Mouse (Mus musculus) layer of hippocampus, adult 9-11 months (tissue): Measurements from ENCODE around the gene Golgb1.

Source experiments
- DNase-seq: peaks from one replicate; pipeline ENCODE4 v3.0.0; 2022

The Golgb1 gene

GRCm38 (mm10) chr16:36921067-36921613, 46.2 kb downstream of the Golgb1 start:
- no peak for DNase-seq

DNA sequence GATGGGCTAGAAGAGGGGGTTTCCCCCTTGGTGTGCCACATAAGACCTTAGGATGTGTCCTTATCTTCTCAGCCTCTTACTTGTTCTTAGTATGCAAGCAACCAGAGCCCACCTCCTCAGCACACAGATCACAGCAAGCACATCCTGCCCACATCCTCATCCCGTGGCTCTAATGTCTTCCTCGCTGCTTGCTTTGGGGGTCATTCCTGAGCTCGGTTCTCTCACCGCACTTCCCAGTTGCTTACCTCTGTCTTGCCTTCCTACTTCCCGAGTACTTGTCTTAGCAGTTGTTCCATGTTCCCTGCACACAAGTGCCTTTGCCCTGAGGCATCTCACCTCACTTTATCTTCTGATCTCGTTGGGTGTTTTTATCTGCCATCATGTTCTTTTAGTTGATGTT, 47.0 kb downstream of the Golgb1 start:
- no peak for DNase-seq

DNA sequence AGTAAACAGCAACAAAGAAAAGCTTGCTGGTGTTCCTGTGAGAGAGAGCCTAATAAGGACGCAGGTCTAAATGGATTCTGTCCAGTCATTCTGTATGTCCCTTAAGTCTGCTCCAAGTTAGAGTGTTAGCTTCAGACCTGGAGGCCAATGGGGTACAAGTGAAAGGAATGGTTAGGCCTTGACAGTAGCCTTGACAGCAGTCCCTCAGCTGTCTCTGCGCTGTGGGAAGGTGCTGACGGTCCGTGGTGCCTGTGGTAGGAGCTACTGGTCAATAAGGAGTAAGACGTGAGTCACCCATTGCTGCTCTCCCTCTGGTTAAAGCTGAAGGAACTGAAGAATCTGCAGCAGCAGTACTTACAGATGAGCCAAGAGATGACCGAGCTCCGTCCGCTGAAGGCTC, 49.4 kb downstream of the Golgb1 start:
- no peak for DNase-seq

DNA sequence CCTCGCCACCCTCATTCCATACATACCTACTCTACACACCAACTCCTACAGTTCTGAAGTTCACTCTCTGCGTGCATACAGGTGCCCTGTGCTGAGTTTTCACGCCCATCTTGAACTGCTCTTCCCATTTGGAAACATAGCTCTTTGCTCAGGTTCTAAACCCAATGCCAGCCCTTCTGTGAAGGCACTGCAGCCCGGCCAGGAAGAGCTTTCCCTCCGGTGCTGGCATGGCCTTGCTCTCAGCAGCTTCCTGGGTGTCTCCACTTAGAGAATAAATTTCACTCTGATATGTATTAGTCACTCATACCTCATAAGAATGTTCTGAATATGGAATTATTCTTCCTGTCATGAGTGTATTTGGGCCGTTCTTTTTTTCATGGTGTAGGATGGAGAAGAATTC, 50.4 kb downstream of the Golgb1 start:
- no peak for DNase-seq

DNA sequence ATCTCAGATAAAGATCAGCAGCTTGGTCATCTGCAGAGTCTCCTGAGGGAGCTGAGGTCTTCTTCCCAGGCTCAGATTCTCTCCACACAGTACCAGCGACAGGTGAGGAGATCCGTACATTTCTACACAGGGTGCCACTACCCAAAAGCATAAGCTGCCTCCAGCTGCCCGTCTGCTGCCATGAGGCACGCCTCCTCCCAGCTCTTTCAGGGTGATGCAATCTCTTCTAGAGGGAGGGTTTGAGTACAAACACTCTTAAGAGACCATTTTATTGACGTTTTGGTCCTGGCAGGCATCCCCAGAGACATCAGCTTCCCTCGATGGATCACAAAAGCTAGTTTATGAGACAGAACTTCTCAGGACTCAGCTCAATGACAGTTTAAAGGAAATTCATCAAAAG, 50.9 kb downstream of the Golgb1 start:
- no peak for DNase-seq

- no peak for DNase-seq
Observed at GRCm38 (mm10) chr16:36926514-36927447, 51.8 kb downstream of the Golgb1 start.

- DNase-seq = no peak
Observed at GRCm38 (mm10) chr16:36927495-36928105, 52.7 kb downstream of the Golgb1 start.

DNA sequence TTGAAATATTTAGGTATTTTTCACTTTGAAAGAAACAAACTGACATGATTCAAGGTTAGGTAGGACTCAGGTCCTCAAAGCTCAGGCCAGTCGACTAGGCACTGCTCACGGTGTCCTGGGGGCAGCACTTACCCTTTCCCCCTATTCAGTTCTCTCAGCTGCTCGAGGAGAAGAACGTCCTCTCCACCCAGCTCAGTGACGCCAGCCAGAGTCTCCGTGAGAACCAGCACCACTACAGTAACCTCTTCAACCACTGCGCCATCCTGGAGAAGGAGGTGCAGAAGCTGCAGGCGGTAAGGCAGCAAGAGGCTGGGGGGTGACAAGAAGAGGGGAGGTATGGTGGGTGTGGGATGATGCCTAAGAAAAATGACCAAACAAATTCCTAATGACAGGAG, 53.2 kb downstream of the Golgb1 start:
- DNase-seq = no peak

- DNase-seq = no peak
Observed at GRCm38 (mm10) chr16:36929216-36929615, 54.3 kb downstream of the Golgb1 start.

DNA sequence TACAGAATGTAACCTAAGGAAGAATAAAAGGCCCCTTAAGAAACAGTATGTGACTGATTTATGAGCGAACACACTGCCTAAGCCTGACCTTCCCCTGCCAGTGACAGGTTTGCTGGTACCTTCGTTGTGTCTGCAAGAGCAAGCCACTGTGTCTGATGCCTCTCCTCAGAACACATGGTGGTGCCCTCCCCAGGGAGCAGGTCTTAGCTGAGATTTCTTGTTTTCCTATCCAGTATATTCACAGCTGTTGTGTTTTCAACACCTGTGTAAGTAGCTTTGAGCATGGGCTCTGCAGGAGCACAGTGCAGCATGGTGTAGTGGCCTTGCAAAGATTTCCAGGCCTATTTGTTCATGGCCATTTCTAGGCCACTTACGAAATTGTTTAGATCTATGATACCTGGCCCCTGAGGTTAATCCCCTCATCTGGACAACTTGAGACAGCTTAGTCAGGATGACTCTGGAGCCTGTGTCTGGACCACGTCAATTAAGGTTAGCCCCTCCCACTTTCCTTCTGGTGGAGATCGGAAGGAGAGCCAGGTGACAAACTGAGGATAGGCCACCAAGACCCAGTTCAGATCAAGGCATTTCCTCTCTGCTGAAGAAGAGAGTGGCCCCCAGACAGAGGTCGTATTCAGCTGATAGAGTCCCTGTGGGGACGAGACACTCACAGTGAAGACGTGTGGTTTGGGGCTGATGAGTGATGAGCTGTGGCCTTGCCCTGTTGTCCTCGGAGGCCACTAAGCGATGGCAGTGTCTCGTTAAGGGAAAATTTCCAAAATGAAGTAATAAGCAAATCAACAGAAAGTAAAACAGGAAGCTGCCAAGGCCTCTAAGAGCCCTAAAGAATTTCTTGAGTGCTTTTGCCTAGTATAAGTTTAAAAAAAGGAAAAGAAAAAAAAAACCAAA, 55.5 kb downstream of the Golgb1 start:
- DNase-seq = no peak

DNA sequence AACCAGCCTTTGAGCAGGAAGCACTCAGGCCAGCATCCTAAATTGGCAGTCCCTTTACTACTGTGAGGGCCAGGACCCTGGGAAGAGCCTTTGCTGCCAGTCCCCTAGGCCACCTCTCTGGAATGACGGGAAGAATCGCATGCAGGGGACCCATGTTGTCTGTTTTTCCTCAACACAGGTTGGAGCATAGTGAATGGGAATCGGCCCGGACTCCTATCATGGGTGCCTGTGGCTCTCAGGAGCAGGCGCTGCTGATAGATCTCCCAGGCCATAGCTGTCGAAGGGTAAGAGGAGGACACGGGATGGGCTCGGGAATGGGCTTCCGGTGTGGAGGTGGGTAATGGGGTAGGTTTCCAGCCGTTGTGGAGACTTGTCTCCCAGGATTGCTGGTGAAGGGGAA, 56.4 kb downstream of the Golgb1 start:
- no peak for DNase-seq

DNA sequence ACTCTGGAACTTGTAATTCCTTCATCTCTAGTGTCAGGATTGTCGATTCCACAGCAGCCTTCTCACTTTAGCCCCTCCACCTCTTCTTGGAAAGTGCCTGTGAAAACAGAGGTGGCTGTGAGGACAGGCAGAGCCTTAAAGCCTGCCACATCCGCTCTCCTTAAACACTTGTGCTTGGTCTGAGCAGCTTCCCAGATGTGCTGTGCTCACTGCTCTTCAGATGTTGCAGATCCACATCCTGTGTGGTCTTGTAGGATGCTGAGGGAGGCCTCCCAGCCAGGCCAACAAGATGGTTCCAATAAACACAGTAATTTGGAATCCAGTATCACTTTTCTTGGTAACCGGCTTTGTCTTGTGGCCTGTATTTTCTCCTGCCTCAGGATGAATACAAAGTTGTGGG, 57.0 kb downstream of the Golgb1 start:
- no peak for DNase-seq

- DNase-seq = no peak
Observed at GRCm38 (mm10) chr16:36932546-36932945, 57.6 kb downstream of the Golgb1 start.

GRCm38 (mm10) chr16:36934131-36934840, 59.3 kb downstream of the Golgb1 start:
- DNase-seq = no peak

DNA sequence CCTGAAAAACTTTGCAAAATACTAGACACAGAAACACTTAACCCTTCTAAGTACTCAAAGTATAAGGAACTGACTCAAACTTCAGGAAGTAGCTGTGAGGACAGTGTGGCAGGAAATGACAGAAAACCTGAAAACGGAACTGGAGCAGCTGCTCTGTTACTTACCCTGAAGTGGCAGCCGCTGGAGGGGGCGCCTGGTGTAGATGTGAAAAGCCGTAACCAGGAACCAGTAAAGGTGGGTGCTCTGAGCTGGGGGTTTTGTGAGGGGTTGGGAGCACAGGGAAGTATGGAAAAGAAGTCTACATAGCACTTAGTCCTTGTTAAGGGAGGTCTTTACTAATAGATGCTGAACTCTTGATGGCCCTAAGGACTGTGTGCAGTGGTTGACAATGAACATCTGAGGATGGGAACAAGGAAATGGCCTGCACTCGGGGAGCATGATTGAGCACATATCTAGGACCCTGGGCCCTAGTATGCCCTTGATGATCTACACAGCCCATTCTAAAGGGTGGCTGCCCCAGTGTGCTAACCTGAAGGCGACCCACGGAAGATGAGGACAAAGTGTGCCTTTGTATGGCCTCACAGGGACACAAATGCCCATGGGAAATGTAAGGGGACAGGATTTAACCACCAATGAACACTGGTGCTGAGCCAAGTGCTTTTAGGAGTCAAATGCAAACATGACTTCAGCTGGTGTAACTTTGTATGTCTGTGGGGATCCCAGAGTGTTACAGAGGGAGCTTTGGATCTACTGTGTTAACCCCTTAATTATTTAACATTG, 60.1 kb downstream of the Golgb1 start, which contains the start of gene Hcls1:
Gene Hcls1, plus strand, starts transcription at position 143 of the 780 bp plus-strand sequence.
- peak; percentile 59 for DNase-seq

GRCm38 (mm10) chr16:36935814-36936213, 60.9 kb downstream of the Golgb1 start:
- DNase-seq = no peak

DNA sequence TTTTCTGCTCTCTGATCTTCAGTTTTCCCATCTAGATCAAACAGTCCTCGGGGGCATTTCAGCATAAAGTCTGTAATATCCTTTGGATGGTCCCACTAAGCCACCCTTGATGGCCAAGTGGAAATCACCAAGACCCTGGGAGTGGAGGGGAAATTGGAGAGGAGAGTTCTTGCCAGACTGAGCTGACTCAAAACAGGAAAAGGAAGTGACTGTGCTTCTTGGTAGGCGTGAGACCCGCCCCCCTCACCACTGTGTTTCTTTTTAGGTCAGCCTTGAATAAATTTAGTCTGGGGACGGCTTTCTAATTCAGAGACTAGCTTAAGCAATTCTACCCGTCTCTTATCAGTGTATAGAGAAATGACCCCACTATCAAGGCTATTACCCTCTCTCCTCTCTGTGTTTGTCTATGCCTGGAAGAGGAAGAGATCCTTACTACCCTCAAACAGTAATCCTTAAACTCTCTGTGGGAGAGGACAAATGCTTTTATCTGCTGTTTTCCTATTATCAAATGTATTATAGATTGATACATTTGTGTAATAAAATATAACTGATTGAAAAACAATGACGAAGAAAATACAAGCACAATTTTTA, 66.3 kb downstream of the Golgb1 start:
- DNase-seq = peak; percentile 49

DNA sequence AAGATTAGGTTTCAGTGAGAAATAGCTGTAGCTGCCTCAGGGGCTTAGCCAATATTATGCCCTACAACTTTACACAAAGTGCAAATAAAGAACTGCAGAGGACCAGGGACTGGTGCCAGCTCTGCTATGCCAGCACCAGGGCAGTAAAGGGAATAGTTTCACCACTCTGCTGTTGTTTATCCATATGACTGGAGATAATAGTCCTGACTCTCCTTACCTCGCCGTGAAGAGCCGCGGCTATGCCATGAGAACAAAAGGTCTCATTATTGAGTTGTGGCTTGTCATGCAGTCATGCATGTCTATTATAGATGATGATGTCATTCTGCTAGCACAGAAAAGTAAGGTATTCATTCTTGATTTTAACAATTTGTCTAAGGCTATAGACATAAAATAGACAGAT, 67.0 kb downstream of the Golgb1 start:
- DNase-seq = no peak

DNA sequence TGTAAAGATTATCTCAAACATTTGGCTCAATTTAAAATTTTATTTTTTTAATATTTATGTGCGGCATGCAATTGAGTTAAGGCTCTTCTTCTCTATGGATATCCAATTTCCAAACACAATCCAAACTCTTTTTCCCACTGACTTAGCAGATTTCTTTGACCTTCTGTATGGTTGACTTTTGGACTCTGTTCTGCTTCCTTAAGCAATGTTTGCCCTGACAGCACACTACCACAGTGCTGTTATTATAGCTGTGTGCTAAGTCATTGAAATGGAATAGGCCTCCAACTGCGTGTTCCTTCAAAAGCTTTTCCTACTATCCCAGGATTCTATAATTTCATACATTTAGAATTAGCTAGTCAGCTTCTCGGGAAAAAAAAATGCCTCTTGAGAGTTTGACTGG, 68.7 kb downstream of the Golgb1 start:
- no peak for DNase-seq

- DNase-seq = no peak
Observed at GRCm38 (mm10) chr16:36944895-36945424, 70.0 kb downstream of the Golgb1 start.
